Mouse (Mus musculus) liver, embryonic 14.5 days (tissue): ENCODE measurements around the gene Ralgps2.

Experiments used
- CTCF ChIP-seq: IDR thresholded peaks from 2 replicates; pipeline ENCODE4 v1.5.1; 2016; ENCODE audit warnings: antibody characterized with exemption, low read depth, control low read depth
- EP300 ChIP-seq: IDR thresholded peaks from 2 replicates; pipeline ENCODE4 v1.6.1; 2016; ENCODE audit warnings: antibody characterized with exemption, low read depth

DNA sequence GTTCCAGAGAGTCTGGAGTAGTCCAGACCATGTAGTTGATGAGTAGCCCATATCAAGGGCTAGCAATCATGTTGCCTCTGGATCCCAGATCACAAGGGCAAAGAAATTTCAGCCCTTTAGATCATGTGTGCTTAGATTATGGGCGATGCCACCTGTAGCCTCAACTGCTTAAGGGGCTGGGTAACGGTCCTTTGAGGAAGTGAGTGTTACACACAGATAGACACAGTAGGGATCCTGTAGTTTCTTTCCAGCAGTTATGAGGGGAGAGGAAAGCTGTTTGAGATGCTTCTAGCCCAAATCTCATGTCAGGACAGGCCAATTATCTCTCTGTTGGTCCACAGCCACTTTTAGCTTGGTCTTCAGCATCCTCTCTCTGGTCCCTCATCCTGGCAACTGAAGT, 153.4 kb downstream of the Ralgps2 start:
- TF ChIP-seq CTCF, result no peak
- no peak for TF ChIP-seq EP300
